Mouse (Mus musculus): Measurements from ENCODE around the gene Tmf1. TPM values are rescaled to one million over a fixed set of nuclear protein-coding genes. Genes with fewer than 3 reads are reported as not detected.

Gene Tmf1
- total and polyA plus RNA-seq, 3 experiments: 12.7 to 26.4 (median 22.3) TPM

DNA sequence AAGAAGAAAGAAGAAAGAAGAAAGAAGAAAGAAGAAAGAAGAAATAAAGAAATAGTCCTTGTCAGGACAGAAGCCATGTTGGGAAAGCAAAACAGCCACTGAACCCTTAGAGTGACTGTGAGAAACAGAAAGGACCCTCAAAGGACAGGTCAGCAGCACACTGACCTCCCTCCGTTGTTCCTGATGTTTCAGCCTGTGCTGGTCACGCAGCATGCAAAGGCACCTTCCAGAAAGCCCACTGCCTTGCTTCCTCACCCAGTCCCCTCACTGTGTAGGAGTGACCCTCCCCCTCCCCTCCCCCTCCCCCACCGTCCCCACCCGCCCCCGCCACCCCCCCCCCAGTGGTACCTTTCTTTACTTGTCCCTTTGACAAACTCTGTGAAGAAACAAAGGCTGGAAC, 41.8 kb upstream of the Tmf1 start:
- DNase-seq (ENCODE audit: extremely low read depth): no peak
- Histone ChIP-seq H3K27me3 (replicated peaks) (no peaks in the 10 kb centered on the region), H3K9ac (ENCODE audit: insufficient read depth, low read depth) (no peak overlapping the region), H3K27ac (ENCODE audit: insufficient read depth, low read depth) (no peak overlapping the region), H3K9me3 (replicated peaks; ENCODE audit: low read length) (no peaks in the 10 kb centered on the region), H3K79me2 (replicated peaks; ENCODE audit: control insufficient read depth, extremely low read depth, insufficient read depth, poor library complexity, severe bottlenecking) (peaks cover 46% of the 10 kb centered on the region), H3K4me2 (ENCODE audit: insufficient read depth, low read depth, poor library complexity, severe bottlenecking) (no peak overlapping the region), H3K4me3 (replicated peaks in 1 of 3; ENCODE audit: low read depth in 2 of 3, low read length in 2 of 3, poor library complexity in 1 of 3) (no peak overlapping the region), H3K36me3 (replicated peaks in 1 of 2; ENCODE audit: control insufficient read depth in 1 of 2, insufficient read depth in 1 of 2, low read length in 1 of 2) (peaks cover 6 to 55% of the 10 kb centered on the region in 2 experiments), H3K4me1 (ENCODE audit: control insufficient read depth in 1 of 2, insufficient read depth in 2 of 2) (peaks cover 8 to 65% of the 10 kb centered on the region in 2 experiments)
- TF ChIP-seq NRF1 (IDR thresholded peaks at IDR 0.05; ENCODE audit: low read depth, low read length): no peak
- TF ChIP-seq CHD2 (IDR thresholded peaks at IDR 0.05; ENCODE audit: low read length): no peak
- TF ChIP-seq GABPA (IDR thresholded peaks at IDR 0.05; ENCODE audit: insufficient replicate concordance, low read depth, low read length): no peak
- TF ChIP-seq MEF2A (IDR thresholded peaks at IDR 0.05; ENCODE audit: borderline replicate concordance, low read depth, low read length): no peak
- no peak for TF ChIP-seq POLR2A (IDR thresholded peaks at IDR 0.05; ENCODE audit: low read depth, low read length)
- no peak for TF ChIP-seq HCFC1 (IDR thresholded peaks at IDR 0.05; ENCODE audit: low read depth, low read length)
- no peak for TF ChIP-seq MXI1 (IDR thresholded peaks at IDR 0.05; ENCODE audit: low read depth, low read length)
- no peak for TF ChIP-seq UBTF (IDR thresholded peaks at IDR 0.05; ENCODE audit: low read depth, low read length)
- TF ChIP-seq RCOR1 (conservative IDR thresholded peaks at IDR 0.05; ENCODE audit: low read depth, low read length): no peak
- no peak for TF ChIP-seq ZNF384 (IDR thresholded peaks at IDR 0.05; ENCODE audit: low read depth, low read length)
- no peak for TF ChIP-seq PAX5 (IDR thresholded peaks at IDR 0.05; ENCODE audit: low read length)
- no peak for TF ChIP-seq SIN3A (IDR thresholded peaks at IDR 0.05; ENCODE audit: low read length)
- no peak for TF ChIP-seq JUND (conservative IDR thresholded peaks at IDR 0.05; ENCODE audit: low read depth, low read length)
- no peak for TF ChIP-seq ELF1 (IDR thresholded peaks at IDR 0.05; ENCODE audit: low read depth, low read length)
- no peak for TF ChIP-seq SMC3 (IDR thresholded peaks at IDR 0.05; ENCODE audit: low read depth, low read length)
- TF ChIP-seq CHD1 (IDR thresholded peaks at IDR 0.05; ENCODE audit: low read depth, low read length): no peak
- TF ChIP-seq USF2 (conservative IDR thresholded peaks at IDR 0.05; ENCODE audit: low read depth, low read length): no peak
- TF ChIP-seq POLR2AphosphoS2 (IDR thresholded peaks at IDR 0.05; ENCODE audit: low read depth, low read length): no peak
- TF ChIP-seq EP300 (IDR thresholded peaks at IDR 0.05; ENCODE audit: low read length): no peak
- dilution Hi-C loops (cut with MboI; ENCODE audit: extremely low pct_ligation_motif_present, extremely low pct_unique_long_range_greater_than_20kb, low sequenced_read_pairs): no loop called here
- in situ Hi-C loops (cut with MboI; ENCODE audit: low pct_ligation_motif_present, low pct_unique_long_range_greater_than_20kb, low sequenced_read_pairs): loop anchor here (25.0 kb wide), 1 partner anchor 617 kb away; no protein-coding TSS in a partner anchor

DNA sequence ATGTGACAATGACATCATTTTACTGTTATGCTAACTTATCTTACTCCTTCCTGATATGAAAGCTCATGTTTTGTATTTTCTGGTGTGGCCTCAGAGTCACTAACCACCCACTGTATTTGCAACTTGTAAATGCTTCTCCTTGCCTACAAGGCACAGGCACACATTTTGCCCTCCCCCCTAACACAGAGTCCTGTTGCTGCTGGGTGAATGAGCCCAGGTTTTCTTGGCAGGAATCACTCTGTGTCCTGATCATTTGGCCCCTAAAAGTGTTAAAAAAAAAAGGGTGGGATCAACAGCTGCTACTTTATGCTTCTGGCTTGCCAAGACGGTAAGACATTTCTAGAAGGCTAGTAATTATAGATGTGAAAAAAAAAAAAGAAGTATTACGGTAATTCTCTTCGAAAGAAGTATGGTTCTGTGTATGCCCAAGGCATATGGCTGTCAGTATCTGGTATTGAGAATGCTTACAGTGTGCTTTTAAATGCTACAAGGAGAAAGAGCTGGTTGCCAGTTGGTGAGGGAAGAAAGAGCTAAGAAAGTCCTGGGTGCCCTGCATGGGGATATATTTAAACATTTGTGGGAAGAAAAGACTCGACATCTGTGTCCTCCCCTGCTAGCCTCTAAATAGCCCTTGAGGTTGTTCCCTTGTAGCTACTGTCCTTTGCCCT, 37.4 kb upstream of the Tmf1 start:
- Histone ChIP-seq H3K27ac (ENCODE audit: insufficient read depth, low read depth) (no peak overlapping the region), H3K4me1 (ENCODE audit: control insufficient read depth in 1 of 2, insufficient read depth in 2 of 2) (peaks cover 7 to 64% of the 10 kb centered on the region in 2 experiments; a peak in 3 of 4 replicates), H3K9ac (ENCODE audit: insufficient read depth, low read depth) (no peak overlapping the region), H3K4me2 (ENCODE audit: insufficient read depth, low read depth, poor library complexity, severe bottlenecking) (no peak overlapping the region), H3K79me2 (replicated peaks; ENCODE audit: control insufficient read depth, extremely low read depth, insufficient read depth, poor library complexity, severe bottlenecking) (peaks cover 58% of the 10 kb centered on the region), H3K9me3 (replicated peaks; ENCODE audit: low read length) (peaks cover 8% of the 10 kb centered on the region), H3K36me3 (replicated peaks in 1 of 2; ENCODE audit: control insufficient read depth in 1 of 2, insufficient read depth in 1 of 2, low read length in 1 of 2) (peaks cover 11 to 59% of the 10 kb centered on the region in 2 experiments), H3K4me3 (replicated peaks in 1 of 3; ENCODE audit: low read depth in 2 of 3, low read length in 2 of 3, poor library complexity in 1 of 3) (no peak overlapping the region), H3K27me3 (replicated peaks) (no peaks in the 10 kb centered on the region)
- no peak for DNase-seq (ENCODE audit: extremely low read depth)
- TF ChIP-seq MAZ (IDR thresholded peaks at IDR 0.05; ENCODE audit: low read depth, low read length) (no peak), MEF2A (IDR thresholded peaks at IDR 0.05; ENCODE audit: borderline replicate concordance, low read depth, low read length) (no peak), POLR2A (IDR thresholded peaks at IDR 0.05; ENCODE audit: low read depth, low read length) (no peak), CHD2 (IDR thresholded peaks at IDR 0.05; ENCODE audit: low read length) (no peak), RCOR1 (conservative IDR thresholded peaks at IDR 0.05; ENCODE audit: low read depth, low read length) (no peak), ZMIZ1 (IDR thresholded peaks at IDR 0.05; ENCODE audit: low read depth, low read length) (no peak), EP300 (IDR thresholded peaks at IDR 0.05; ENCODE audit: low read length) (no peak), ELF1 (IDR thresholded peaks at IDR 0.05; ENCODE audit: low read depth, low read length) (no peak), USF1 (IDR thresholded peaks at IDR 0.05; ENCODE audit: low read depth, low read length) (no peak), ETS1 (conservative IDR thresholded peaks at IDR 0.05; ENCODE audit: low read depth, low read length) (no peak)
- dilution Hi-C loops (cut with MboI; ENCODE audit: extremely low pct_ligation_motif_present, extremely low pct_unique_long_range_greater_than_20kb, low sequenced_read_pairs): no loop called here
- in situ Hi-C loops (cut with MboI; ENCODE audit: low pct_ligation_motif_present, low pct_unique_long_range_greater_than_20kb, low sequenced_read_pairs): loop anchor here (25.0 kb wide), 1 partner anchor 621 kb away; no protein-coding TSS in a partner anchor

Data from CH12.LX (cell line).